In genomic region chr17:50508775-50509250, GRCm38 (mm10) we compare ENCODE assay signal across 8 mouse cellular contexts. TPM values are rescaled to one million over a fixed set of nuclear protein-coding genes. Genes with fewer than 3 reads are reported as not detected.
DNase-seq lines count a peak whose midpoint lies in the region; ATAC-seq and TF ChIP-seq lines count a peak whose summit lies in the region.

No protein-coding gene starts in this region.

- peak overlapping the region; percentile 78 for H3K4me3 ChIP-seq in embryonic facial prominence, embryonic 11.5 days (ENCODE audit: low read depth, low read length)
- peak overlapping the region; percentile 79 for H3K4me3 ChIP-seq in liver, embryonic 13.5 days (replicated peaks)
- H3K4me3 ChIP-seq in myocyte = peak overlapping the region; percentile 50

- peak overlapping the region; percentile 55 for H3K4me2 ChIP-seq in embryonic facial prominence, embryonic 11.5 days (ENCODE audit: low read depth, low read length)
- peak overlapping the region; percentile 88 for H3K4me2 ChIP-seq in liver, embryonic 13.5 days
- H3K4me2 ChIP-seq in myocyte (ENCODE audit: low read depth) = peak overlapping the region; percentile 62

- H3K27me3 ChIP-seq in embryonic facial prominence, embryonic 11.5 days (ENCODE audit: control insufficient read depth, insufficient read depth, low read length) = no peaks in the 10 kb centered on the region
- peaks cover 13% of the 10 kb centered on the region for H3K27me3 ChIP-seq in liver, embryonic 13.5 days
- H3K27me3 ChIP-seq in myocyte (ENCODE audit: control insufficient read depth, insufficient read depth, insufficient read length) = no peaks in the 10 kb centered on the region

- under 1% methylated on average over 56 of the region's 72 CpGs for WGBS in embryonic facial prominence, embryonic 11.5 days
- WGBS in liver, embryonic 13.5 days (ENCODE audit: insufficient replicate concordance) = 1% methylated on average over 38 of the region's 72 CpGs

- no peaks in the 10 kb centered on the region for H3K36me3 ChIP-seq in embryonic facial prominence, embryonic 11.5 days (replicated peaks; ENCODE audit: control insufficient read depth, insufficient read depth, low read depth, low read length)
- no peaks in the 10 kb centered on the region for H3K36me3 ChIP-seq in liver, embryonic 13.5 days
- no peaks in the 10 kb centered on the region for H3K36me3 ChIP-seq in myocyte (ENCODE audit: control insufficient read depth, insufficient read depth)

- peak; percentile 49 for TF ChIP-seq POLR2A in myocyte (IDR thresholded peaks at IDR 0.05; ENCODE audit: insufficient read length, low read depth)

- H3K4me1 ChIP-seq in embryonic facial prominence, embryonic 11.5 days (ENCODE audit: control insufficient read depth, insufficient read depth, low read length) = peaks cover 2% of the 10 kb centered on the region; the same call in 1 of the 2 replicates
- peaks cover 30% of the 10 kb centered on the region for H3K4me1 ChIP-seq in liver, embryonic 13.5 days (replicated peaks)

- peak overlapping the region; percentile 89 for H3K9ac ChIP-seq in embryonic facial prominence, embryonic 11.5 days (replicated peaks; ENCODE audit: low read length)
- peak overlapping the region; percentile 82 for H3K9ac ChIP-seq in liver, embryonic 13.5 days

- no peaks in the 10 kb centered on the region for H3K9me3 ChIP-seq in embryonic facial prominence, embryonic 11.5 days (replicated peaks; ENCODE audit: control insufficient read depth, low read length)
- no peaks in the 10 kb centered on the region for H3K9me3 ChIP-seq in liver, embryonic 13.5 days (replicated peaks)

- H3K79me2 ChIP-seq in myocyte (ENCODE audit: control insufficient read depth, insufficient read depth) = peaks cover 33% of the 10 kb centered on the region

- peak; percentile 88 for ATAC-seq in embryonic facial prominence, embryonic 11.5 days (replicated peaks; ENCODE audit: insufficient number of reproducible peaks, low FRiP score, low TSS enrichment, low read depth)
- peak; percentile 73 for ATAC-seq in liver, embryonic 13.5 days (ENCODE audit: low read depth)

- H3ac ChIP-seq in myocyte (ENCODE audit: control insufficient read depth, insufficient read length) = peak overlapping the region; percentile 62

- DNase-seq in layer of hippocampus, adult 11-12 months (ENCODE audit: low spot score) = peak; percentile 55
- DNase-seq in layer of hippocampus, adult 9-10 months (ENCODE audit: low spot score) = no peak
- DNase-seq in embryonic facial prominence, embryonic 11.5 days (ENCODE audit: low spot score) = peak; percentile 80
- peak; percentile 63 to 64 for DNase-seq in heart, adult 9 months (ENCODE audit: low spot score in 2 of 2)
- peak; percentile 58 for DNase-seq in kidney, adult 9 months
- DNase-seq in liver, embryonic 13.5 days = peak; percentile 49
- DNase-seq in spleen, postnatal 36 days (ENCODE audit: low spot score in 2 of 2) = peak; percentile 74 to 79

- peak overlapping the region; percentile 71 for H3K27ac ChIP-seq in embryonic facial prominence, embryonic 11.5 days (replicated peaks; ENCODE audit: low read depth, low read length)
- 0 out of 2 replicates have a peak overlapping the region, but pooled peaks have one; percentile 31 for H3K27ac ChIP-seq in liver, embryonic 13.5 days

TF ChIP-seq in myocyte, 11 proteins besides CTCF, POLR2A, EP300 and RAD21:
- no peak for TF ChIP-seq REST (IDR thresholded peaks at IDR 0.05; ENCODE audit: insufficient read depth, insufficient read length)
- no peak for TF ChIP-seq E2F4 (IDR thresholded peaks at IDR 0.05; ENCODE audit: insufficient read depth)
- TF ChIP-seq MYOD1 (IDR thresholded peaks at IDR 0.05; ENCODE audit: control insufficient read depth in 1 of 3, insufficient read length in 2 of 3, low read depth in 2 of 3) = peak in 2 of 3 experiments; percentile 41 to 79
- TF ChIP-seq POLR2AphosphoS2 (IDR thresholded peaks at IDR 0.05; ENCODE audit: insufficient read length, low read depth) = no peak
- TF ChIP-seq MAX (IDR thresholded peaks at IDR 0.05; ENCODE audit: low read depth) = no peak
- TF ChIP-seq TCF3 (IDR thresholded peaks at IDR 0.05; ENCODE audit: insufficient read length, low read depth) = peak; percentile 4
- no peak for TF ChIP-seq TCF12 (IDR thresholded peaks at IDR 0.05; ENCODE audit: insufficient read depth, poor library complexity, severe bottlenecking)
- no peak for TF ChIP-seq SRF (IDR thresholded peaks at IDR 0.05; ENCODE audit: control insufficient read depth, insufficient read length, low read depth)
- no peak for TF ChIP-seq USF1 (IDR thresholded peaks at IDR 0.05; ENCODE audit: low read depth)
- TF ChIP-seq CEBPB (IDR thresholded peaks at IDR 0.05; ENCODE audit: insufficient read depth, poor library complexity, severe bottlenecking) = no peak
- peak in 2 of 3 experiments; percentile 80 to 91 for TF ChIP-seq MYOG (IDR thresholded peaks at IDR 0.05; ENCODE audit: control insufficient read depth in 1 of 3, insufficient read depth in 1 of 3, insufficient read length in 2 of 3, low read depth in 2 of 3)

RNA-seq across cellular contexts. Expression of gene Plcl2, which starts 0.4 kb away (rescaled TPM):
- polyA plus RNA-seq in embryonic facial prominence, embryonic 11.5 days (2014; fragmentation: Nextera tagmentation; extraction: Ambion mirVana) = 7.3 and 7.8 TPM in 2 replicates
- polyA plus RNA-seq in liver, embryonic 13.5 days (2015; fragmentation: Nextera tagmentation; extraction: Ambion mirVana) = 1.1 and 1.4 TPM in 2 replicates
- 13.2 TPM for polyA plus RNA-seq in myocyte (2012; fragmentation: generic; extraction: Trizol)
